Mouse (Mus musculus) lung, postnatal 0 days (tissue): Measurements from ENCODE around the gene Rbpjl.

ENCODE experiments used
- CTCF ChIP-seq: IDR thresholded peaks from 2 replicates; pipeline ENCODE4 v1.5.1; 2016; ENCODE audit warnings: antibody characterized with exemption, mild to moderate bottlenecking
- EP300 ChIP-seq: IDR thresholded peaks from 2 replicates; pipeline ENCODE4 v1.6.1; 2016; ENCODE audit warnings: antibody characterized with exemption, mild to moderate bottlenecking, control low read depth

- no peak for TF ChIP-seq CTCF
- TF ChIP-seq EP300: no peak
Measured at GRCm38 (mm10) chr2:164405519-164405918, 2.6 kb downstream of the Rbpjl start.
